Mouse (Mus musculus): ENCODE measurements around the gene Olfr597.
"Not testable (repeated sequence)": the region's sequence is repeated elsewhere in the genome, so short reads cannot be mapped to it uniquely, and the experiment has no call there.

The Olfr597 gene

DNA sequence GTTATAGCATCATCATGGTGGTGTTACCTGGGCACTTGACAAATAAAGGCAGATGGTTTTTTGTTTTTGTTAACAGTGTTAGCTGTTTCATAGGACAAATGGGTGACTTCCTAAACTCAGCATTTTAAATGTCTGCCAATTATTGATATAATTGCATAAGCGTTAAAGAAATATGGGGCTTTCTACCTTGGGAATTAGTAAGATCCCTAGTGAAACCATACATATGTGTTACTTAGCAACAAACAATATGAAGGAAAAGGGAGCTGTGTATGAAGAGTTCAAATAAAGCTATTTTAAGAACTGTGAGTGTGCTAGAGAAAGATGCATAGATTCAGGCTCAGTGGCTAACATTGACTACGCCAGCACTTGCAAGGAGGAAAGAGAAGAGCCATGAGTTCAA is at the start of gene Olfr597:
Olfr597 (plus strand) TSS at position 301 of the 400 bp plus-strand sequence.
- DNase-seq: not testable (repeated sequence)

DNA sequence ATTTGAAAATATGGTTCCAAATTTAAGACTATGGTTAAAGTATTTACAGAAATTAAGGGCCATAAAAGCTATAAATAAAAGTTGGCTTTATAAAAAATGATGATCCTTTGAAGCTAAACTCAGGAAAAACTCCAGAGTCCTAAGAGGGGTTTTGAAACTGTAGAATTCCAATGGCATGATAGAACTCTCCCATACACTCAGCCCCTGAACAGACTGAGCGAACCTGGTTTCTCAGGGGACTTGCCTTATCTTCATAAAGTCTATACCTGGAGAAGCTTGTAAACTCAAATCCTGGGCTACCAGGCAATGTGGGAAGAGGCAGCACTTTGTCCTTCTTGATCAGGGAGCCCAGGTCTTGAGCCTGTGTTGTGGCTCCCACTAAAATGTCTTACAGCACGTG is 10.8 kb upstream of the Olfr597 start, which contains the start of gene Olfr596:
Olfr596 (plus strand) TSS at position 301 of the 400 bp plus-strand sequence.
- DNase-seq: not testable (repeated sequence)

DNA sequence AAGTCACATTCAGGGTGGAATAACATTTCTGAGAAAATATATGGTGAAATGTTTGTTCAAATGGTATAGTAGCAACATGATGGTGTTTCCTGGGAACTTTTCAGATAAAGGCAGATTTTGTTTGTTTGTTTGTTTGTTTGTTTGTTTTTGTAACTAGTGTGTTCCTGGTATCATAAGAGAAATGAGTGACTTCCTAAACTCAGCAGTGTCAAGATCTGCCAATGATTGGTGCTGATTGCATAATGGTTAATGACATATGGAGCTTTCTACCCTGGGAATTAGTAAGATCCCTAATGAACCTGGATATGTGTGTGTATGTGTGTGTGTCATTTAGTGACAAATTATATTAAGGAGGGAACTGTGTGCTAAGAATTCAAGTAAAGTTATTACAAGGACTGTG is 7.2 kb downstream of the Olfr597 start, which contains the start of gene Olfr598:
Olfr598 (plus strand) TSS at position 301 of the 400 bp plus-strand sequence.
- DNase-seq: no peak

DNA sequence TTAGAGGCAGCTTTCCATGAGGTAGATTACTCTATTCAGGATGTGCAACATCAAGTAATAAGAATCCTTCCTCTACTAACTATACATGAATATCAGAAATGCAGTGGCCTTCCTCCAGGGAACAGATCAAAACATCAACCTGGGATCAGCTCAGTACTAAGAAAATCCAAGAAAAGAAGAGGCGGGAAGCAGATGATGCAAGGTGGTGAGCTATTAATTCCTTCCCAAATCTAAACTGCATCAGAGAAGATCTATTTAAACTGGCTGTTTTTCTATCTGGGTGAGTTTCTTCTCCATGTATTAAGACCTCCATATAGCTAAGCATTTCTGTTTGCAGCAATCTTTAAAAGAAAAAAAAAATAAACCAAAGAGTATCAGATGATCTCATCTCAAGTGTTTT is 19.5 kb downstream of the Olfr597 start, which contains the start of gene Olfr599:
Olfr599 (plus strand) TSS at position 301 of the 400 bp plus-strand sequence.
- no peak for DNase-seq

DNA sequence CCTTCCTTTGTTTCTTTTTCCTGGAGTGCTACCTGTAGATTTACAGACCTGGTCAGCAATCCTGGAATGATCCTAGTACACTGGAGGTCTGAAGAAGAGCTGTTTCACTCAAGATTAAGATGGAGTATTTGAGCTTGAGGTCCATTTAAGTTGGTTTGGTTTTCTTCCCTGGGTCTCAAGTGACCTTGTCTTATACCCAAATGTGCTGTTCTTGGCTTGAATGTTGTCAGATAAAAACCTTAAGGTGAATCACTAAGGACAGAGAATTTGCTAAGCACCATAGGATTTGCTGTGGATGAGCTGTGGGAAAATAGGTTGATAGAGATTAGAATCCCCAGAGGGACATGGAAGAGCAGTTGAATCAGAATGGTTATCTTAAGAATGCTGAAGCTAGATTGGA is 33.5 kb downstream of the Olfr597 start, which contains the start of gene Olfr600:
Olfr600 (minus strand) TSS at position 101 of the 400 bp plus-strand sequence.
- DNase-seq: no peak

DNA sequence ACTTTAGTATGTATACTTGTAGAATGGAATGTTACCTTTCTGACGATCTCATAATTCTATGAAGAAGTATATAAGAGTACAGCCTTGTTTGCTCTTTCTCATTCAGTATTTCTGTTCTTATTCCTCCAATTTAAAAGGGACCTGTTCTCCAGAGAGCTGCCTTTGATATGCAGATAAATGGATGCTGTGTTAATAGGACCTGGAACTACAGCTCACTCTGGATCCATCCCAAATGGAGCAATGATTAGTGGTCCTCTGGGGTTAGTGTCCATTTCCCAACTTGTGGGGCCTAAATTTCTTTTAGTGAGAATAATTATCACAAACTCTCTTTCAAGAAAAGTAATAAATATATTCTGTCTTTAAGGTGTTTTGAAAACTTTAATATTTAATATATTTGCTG is 46.4 kb downstream of the Olfr597 start, which contains the start of gene Olfr601:
Olfr601 (minus strand) TSS at position 101 of the 400 bp plus-strand sequence.
- no peak for DNase-seq
